Mouse (Mus musculus) mature B cell (primary cell): Measurements from ENCODE around the gene Crlf1.

Experiments
- in situ Hi-C: fragments of 300-500 bp; cut with MboI; formaldehyde crosslinking; loops from 2 replicates; pipeline ENCODE4 v1.14.3; 2019

Crlf1 gene

DNA sequence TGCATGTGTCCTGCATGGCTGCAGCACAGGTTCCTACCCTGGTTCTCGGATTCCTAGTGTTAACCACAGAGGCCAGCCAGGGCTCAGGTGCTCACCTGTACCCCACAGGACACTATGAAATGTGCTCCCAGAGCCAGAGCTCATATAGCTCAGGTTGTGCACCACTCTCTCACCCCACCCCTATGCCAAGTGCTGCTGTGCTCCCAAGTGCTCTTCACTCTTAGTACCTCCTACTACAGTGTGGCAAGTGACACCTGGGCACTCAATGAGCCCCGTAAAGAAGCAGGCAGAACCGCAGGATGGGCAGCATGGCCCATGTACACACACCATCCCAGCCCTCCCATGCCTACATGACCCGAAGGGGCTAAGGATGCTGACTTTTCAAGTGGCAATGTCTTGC is 24.2 kb upstream of the Crlf1 start:
- in situ Hi-C loops, result no loop called here

DNA sequence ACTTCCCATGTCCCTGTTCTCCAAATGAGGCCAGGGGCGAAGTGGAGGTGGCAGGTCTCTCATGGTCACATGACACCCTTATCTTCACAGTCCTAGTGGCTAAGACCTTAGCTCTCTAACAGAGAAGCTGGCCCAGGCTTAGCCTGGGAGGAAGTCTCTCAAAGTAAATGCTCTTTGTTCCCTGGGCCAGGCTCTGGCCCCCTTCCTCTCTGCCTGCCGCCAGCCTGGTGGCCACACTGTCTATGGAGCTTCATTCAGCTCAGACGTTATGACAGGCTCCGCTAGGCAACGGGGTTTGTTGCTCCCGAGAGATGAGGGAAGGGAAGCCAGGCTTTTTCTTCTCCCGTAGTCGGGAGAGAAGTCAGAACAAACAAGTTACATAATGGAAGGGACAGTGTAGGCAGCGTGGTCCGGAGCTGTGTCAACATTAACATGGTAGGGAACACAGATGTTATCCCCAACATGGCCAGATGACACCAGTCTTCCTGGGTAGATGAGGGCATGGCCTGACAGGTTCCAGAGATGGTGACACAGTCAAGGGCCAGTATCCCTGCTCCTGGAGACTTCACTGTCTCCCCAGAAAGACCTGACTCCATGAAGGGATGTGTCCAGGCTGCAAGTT is 23.6 kb upstream of the Crlf1 start:
- in situ Hi-C loops, result no loop called here

- in situ Hi-C loops, result no loop called here
Measured at GRCm38 (mm10) chr8:70469938-70470337, 23.0 kb upstream of the Crlf1 start.

DNA sequence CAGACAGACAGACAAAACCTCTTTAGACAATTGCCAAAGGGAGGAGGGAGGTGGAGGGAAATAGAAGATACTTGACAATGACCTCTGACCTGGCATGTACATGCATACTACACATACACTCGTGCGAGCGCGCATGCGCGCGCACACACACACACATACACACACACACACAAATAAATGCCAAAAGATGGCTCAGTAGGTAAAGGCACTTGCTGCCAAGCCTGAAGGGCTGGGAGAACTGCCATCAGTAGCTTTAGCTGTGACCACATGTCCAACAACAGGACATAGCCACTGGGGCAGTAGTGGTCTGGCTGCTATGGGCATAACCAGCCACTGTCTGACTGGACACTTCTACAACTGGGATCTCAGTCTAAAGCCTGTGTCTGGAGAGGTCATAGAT is 21.1 kb upstream of the Crlf1 start:
- in situ Hi-C loops, result no loop called here

DNA sequence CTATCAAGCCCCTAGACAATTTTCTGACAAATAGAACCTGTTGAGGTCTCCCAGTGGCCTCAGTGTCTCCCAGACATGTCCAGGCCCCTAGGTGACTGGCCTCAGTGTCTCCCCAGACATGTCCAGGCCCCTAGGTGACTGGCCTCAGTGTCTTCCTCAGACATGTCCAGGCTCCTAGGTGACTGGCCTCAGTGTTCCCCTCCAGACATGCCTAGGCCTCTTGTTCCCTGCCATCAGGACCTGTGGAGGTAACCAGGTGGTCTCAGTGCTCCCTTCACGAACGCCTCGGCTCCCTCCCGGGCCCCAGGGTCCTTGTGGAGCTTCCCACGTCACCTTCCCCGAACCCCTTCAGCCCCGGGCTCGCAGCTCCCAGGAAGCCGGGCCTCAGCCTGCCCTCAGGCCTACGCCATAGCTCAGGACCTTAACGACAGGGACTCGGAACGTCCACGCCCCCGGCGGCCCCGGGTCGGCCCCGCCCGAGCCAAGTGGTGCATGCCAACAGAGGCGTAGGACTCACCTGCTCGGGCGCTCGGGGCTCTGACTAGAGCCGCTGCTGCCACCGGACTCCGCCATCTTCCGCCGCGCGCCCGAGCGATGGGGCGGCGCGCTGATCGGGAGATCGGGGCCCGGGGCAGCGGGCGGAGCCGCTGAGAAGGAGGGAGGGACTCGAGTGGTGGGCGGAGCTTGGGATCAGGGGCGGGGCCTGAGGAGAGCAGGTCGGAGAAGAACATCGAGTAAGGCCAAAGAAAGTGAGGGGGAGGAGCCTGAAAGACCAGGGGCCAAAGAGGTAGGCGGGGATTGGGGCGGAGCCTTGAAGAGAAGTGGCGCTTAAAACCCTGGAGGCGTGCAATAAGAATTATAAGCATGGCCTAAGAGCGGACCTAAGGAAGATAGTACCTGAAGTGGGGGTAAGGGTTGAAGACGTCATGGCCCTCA is 16.4 kb upstream of the Crlf1 start, which contains the start of gene Klhl26:
Gene Klhl26, minus strand, starts transcription at position 636 of the 936 bp plus-strand sequence.
- in situ Hi-C loops, result no loop called here

DNA sequence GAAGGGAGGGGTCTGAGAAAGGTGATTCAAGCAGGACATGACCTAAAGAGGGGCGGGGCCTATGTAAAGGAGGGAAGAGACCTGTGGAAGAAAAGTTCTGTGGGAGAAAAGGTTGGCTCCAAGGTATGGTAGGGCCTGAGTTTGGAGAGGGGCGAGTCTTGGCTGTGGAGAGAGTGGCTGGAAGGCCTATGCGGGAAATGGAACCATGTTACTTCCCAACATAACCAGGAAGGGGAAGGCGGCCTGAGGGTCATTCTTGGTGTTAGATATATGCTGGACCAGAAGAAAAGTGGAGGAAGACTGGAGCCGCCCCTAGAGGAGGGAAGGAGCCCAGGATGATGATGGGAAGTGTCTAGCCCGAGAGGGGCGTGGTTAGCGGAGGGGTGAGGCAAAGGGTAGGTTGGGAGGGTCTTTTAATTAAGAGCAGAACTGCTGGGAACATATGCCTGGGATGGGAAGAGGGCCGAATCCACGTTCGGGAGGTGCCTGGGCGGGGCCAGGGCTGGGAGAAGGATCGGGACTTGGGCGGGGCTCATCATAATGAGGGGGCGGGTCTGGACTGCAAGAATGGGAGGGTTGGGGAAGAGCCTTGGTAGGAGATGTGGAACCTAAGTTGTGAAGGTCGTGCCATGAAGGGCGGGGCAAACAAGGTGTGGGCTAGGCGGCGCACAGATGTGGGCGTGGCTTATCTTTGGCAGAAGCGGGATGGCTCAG is 15.5 kb upstream of the Crlf1 start:
- in situ Hi-C loops, result no loop called here

DNA sequence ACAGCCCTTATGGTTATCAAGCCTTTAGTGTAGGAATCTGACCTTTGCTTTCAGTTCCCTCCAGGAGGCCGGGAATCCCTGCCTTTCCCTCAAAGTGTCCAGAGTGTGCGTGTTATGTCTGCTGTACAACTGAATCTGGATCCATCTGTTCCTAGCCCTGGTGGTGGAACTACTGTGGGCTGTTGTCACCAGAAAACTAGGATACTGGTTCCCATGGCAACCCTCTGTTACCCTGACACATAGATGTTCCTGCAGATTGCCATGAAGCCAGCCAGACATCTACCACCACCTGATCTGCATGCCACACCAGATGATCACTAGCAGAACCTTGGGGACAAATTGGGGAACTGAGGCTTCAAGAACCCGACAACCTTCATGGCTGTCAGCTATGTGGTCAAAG is 11.1 kb upstream of the Crlf1 start:
- in situ Hi-C loops, result no loop called here

GRCm38 (mm10) chr8:70482943-70483342 is 10.0 kb upstream of the Crlf1 start:
- in situ Hi-C loops, result no loop called here

DNA sequence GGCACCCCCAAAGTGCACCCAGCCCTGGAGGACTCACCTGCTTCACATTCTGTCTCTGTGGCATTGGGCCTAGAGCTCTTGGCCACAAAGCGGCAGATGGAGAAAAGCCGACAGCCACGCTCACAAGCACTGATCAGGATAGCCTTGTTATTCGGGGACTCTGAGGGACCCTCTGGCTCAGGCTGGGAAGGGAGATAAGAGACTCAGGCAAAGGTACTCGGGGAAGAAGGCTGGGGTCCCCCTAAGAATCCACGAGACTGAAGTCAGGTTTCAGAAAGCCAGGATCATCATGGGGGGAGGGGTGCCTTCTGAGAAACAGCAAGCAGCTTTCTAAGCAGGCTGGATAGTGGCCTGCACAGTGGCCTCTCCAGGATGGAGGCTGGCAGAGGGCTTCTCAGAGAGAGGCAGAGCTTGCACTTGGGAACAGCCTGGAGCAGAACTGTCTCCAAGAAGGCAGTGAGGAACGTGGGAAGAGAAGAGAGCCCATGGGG is 6.7 kb upstream of the Crlf1 start:
- in situ Hi-C loops, result no loop called here

DNA sequence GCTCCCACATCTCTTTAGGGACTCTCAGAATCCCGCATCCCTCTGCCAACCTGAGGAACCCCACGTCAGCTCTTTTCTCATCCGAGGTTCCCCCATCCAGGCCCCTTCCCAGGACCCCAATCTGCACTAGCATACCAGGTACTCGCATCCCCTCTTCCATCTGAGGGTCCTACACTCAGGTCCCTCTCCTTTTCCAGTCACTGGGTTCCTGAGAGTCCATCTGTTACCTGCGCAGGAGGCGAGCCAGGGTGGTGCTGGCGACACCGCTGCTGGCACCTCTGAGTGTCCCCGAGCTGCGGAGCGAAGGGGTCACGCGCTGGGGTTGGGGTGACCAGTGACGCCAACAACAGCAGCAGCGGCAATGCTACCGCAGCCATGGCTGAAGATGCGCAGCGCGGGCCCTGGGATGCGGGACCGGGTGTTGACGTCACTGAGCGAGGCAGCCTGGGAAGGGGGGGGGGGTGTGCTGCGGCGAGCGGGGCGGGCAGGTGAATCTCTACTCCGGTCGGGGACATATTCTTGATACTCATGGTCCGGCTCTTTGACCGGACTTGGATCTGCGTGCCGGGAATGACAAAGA is 5.9 kb upstream of the Crlf1 start, which contains the start of gene Tmem59l:
Gene Tmem59l, minus strand, starts transcription at position 418 of the 580 bp plus-strand sequence.
- in situ Hi-C loops, result no loop called here

DNA sequence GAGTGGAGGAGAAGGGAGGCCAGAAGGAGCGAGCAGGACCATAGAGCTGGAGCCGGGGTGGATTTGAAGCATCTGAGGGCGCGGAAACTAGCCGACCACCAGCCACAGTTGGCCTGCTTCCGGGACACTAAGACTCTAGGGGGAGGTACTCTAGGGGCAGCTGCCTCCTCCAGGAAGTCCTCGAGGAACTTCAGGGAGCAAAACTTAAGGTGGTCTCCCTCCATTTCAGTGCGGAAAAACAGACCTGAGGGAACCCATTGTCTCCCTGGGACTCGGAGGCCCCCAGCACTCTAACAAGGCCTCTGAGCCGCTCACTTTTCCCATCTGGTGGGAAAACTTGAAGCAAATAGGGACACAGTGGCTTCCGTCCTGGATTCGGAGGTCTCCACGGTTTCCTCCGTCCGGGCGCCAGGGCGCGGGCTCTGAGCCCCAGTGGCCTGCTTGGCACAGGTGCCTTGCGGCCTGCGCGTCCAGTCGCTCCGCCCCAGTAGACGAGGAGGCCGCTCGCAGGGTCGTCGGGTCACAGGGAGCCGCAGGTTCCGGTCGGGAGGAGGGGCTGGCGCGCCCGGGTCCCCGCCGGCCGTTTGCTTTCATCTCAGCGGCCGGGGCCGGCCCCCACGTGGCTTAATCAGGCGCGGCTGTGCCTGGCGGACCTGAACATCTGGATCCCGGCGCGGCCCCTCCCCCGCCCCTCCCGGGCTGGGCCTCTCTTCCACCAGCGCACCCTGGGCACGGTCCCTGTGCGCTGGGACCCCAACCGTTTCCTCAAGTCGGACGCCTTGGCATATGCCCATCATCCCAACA is 4.8 kb upstream of the Crlf1 start:
- in situ Hi-C loops, result no loop called here

DNA sequence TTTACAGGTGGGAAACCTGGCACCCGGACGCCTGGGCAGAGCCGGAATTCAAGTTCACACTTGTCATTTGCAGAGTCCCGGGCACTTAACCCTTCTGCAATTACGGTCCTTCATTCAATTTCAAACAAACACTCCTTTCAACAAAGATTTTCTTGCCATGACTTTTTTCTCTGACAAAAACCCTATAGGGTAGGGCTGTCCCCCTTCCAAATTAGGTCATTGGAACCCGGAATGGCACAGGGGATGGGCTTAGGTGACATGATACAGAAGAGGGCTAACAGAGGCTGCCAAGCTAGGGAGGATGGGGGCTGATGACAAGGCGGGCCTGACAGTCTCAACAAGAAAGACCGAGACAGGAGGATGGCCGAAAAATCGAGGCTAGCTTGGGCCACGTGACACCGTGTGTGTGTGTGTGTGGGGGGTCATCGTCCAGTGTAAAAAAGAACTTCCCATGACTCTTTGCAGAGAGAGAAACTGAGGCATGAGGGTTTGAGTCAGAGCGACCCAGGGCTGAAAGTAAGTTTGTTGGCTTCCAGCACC is 4.0 kb upstream of the Crlf1 start:
- in situ Hi-C loops, result no loop called here

- in situ Hi-C loops, result no loop called here
Measured at GRCm38 (mm10) chr8:70489576-70489975, 3.4 kb upstream of the Crlf1 start.

- in situ Hi-C loops, result no loop called here
Measured at GRCm38 (mm10) chr8:70490061-70490879, 2.7 kb upstream of the Crlf1 start.

GRCm38 (mm10) chr8:70490880-70491495 is 2.0 kb upstream of the Crlf1 start:
- in situ Hi-C loops, result no loop called here

DNA sequence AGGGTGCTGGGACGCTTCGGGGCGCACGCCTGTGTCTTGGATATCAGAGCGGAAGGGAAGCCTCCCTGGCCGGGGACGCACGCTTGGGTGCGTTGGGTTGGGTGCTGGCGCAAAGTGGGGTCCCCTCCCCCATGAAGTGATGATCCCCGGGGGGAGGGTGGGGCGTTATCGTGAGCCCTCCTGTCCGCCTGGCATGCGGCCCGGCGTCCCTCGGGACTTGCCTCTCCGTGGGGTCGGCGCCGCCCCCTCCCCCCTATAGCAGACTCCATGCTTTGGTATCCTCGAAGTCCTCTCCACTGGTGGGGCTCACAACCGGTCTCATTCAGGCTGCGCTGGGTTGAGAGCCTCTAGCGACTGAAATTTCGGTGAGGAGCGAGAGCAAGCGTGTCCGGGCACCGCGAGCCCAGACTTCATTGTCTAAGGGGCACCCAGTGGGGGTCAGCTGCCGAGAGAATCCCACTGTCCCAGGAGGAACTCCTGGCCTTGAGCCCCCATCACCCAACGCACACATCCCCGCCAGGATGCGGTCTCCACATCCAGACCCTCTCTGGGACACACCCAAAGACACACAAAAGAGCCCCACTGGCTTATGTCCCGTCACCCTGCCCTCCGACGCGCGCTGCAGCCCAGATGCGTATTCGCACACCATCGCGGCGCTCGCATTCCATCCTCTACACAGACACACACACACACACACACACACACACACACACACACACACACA is 896 bp downstream of the Crlf1 start:
- in situ Hi-C loops, result no loop called here

DNA sequence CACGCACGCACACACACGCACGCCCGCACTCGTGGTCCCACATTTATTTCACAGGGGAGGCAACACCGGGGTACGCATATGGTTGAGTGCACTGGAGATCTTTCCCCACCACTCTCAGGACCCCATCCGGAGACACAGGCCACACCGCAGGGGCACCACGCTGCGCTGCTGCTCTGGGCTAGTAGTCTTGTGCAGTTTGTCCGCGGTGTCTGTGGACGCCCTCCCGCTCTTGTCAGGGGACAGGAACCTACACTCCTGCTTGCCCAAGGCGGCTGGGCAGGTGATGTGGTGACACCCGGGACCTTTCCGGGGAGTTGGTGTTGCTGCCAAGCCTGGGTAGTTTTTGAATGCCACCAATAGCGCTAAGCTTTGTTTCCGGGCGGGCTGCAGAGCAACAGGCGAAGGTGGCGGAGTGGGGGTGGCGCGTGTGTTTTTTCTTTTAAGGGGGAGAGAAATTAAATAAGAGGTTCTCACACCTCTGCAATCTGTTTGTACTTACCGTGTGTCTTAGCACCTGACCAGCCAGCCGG is 1.5 kb downstream of the Crlf1 start:
- in situ Hi-C loops, result no loop called here

DNA sequence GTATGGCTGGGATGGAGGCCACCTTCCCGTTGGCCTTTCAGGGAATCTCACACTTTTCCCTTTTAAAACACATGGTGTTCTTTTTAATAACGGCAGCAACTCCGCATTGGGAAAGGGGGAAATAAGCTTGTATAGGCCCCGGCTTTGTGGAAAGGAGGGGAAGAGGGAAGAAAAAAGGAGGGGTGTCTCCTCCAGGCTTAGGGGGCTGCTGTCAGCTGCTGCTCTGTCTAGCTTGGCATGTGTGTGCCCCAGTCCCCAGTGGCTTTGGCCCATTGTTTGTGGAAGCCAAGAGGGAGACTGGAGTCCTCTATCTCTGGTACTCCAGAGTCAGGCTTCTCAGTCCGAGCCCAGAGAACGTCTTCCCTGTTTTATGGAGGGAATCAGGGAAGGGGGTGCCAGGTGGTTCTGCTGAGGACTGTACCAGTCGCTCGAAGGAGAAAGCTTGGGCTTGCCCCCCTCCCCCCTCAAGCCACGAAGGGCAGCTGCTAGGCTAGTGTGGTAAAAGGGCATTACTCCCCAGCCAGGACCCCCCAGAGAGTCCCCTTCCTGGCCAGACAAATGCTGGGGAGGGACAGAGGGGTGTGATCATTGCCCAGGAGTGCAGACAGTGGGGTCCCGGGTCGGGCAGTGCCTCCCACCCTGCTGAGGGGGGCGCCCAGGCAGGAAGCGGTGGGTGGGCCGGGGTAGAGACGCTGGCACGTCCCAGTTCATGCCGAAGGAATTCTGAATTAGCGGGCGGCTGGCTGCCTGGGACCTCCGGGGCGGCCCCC is 2.2 kb downstream of the Crlf1 start:
- in situ Hi-C loops, result no loop called here
